Mouse (Mus musculus): ENCODE measurements around the gene Krr1. TPM values are rescaled to one million over a fixed set of nuclear protein-coding genes. Genes with fewer than 3 reads are reported as not detected.

The Krr1 gene
- 0.34 and 4.0 TPM in 2 replicates for polyA plus RNA-seq (2012; ENCODE audit: low replicate concordance)

DNA sequence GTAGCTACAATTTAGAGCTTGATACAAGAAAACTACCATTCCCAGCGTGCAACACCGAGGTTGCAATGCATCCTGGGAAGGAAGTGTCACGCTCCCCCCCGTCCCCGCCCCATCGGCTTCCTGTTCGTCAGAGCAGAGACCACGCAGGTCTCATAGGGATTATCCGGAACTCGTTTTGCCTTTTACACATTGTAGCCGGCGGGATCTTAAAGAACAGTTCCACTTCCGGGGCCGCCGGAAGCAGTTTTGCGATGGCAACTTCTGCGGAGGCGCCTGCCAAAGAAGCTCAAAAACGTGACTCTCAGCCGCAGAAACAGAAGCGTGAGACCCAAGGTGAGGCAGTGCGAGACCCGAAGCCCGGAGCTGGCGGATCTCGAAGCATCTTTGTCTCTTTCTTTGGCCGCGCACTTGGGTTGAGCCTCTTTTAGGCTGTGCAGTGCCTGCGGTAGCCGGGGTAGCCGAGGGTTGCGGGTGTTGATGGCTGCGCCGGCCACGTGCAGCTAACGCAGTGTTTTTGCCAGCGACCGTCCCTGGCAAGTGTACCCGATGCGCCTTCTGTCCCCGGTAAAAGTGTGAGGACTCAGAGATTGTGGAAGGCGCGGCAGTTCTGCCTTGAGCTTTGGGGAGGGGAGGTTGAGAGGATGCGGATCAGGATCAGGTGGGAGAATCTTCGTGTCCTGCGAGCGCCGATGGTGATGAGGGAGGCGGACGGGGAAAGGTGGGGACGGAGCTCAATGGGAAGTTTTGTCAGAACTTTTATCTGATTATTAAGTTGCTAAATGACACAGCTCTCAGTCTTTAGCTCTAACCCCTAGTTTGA is at the start of gene Krr1:
Gene Krr1, plus strand, starts transcription at position 123 of the 820 bp plus-strand sequence.

DNA sequence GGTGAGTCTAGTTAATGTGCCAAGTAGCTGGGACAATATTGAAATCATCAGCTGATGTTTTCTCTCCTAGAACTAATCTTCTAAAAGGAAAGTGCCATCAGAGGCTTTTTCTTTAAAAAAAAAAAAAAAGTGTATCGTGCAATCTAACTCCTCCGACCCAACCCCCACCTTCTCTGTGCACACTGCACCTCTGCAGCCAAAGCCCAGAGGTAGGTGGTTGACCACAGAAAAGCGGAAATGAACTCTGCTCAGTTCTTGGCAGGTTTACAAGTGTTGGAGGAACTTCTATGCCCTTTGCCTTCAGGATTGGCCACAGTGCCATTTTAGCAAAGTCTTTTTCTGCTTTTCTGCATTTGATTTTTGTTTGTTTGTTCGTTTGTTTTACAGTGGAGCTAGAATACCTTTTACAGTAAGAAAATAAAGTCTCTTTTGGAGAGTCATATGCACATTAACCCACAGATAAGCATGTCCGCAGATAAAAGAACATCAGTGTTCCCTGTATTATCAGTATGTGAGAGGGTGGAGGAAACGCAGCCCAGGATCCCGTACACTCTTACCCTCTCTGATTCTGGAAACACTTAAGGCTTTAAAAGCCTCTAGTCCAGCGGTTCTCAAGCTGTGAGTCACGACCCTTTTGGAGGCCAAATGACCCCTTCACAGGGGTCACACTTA is 30.2 kb downstream of the Krr1 start, which contains the start of gene Glipr1:
Gene Glipr1, minus strand, starts transcription at position 88 of the 672 bp plus-strand sequence.

Other genes starting within 250 kb of the Krr1 start
- 0.75 and 2.6 TPM in 2 replicates for gene Glipr1, start 30.0 kb downstream of the Krr1 start, polyA plus RNA-seq (2012; ENCODE audit: low replicate concordance)
- gene Glipr1l1, start 87.5 kb downstream of the Krr1 start, polyA plus RNA-seq (2012; ENCODE audit: low replicate concordance): not detected in 2 replicates
- gene Glipr1l2, start 110.7 kb downstream of the Krr1 start, polyA plus RNA-seq (2012; ENCODE audit: low replicate concordance): not detected in 2 replicates
- not detected in 2 replicates for gene Glipr1l3, start 187.7 kb downstream of the Krr1 start, polyA plus RNA-seq (2012; ENCODE audit: low replicate concordance)
- not detected in 2 replicates for gene Caps2, start 191.0 kb downstream of the Krr1 start, polyA plus RNA-seq (2012; ENCODE audit: low replicate concordance)

All from leukemia stem cell, adult 10-12 weeks (primary cell).